Mouse (Mus musculus): ENCODE data around the gene Cfap57. TPM values are rescaled to one million over a fixed set of nuclear protein-coding genes. Genes with fewer than 3 reads are reported as not detected.
A peak's percentile ranks its signal among the peaks of the same experiment; 100 is the strongest.

Gene Cfap57
- total and polyA plus RNA-seq, 3 experiments: not detected

GRCm38 (mm10) chr4:118544441-118545127 is 76.0 kb downstream of the Cfap57 start:
- no peaks in the 10 kb centered on the region for H3K79me2 ChIP-seq (replicated peaks; ENCODE audit: control insufficient read depth, extremely low read depth, insufficient read depth, poor library complexity, severe bottlenecking)
- H3K4me3 ChIP-seq (replicated peaks in 1 of 3; ENCODE audit: low read depth in 2 of 3, low read length in 2 of 3, poor library complexity in 1 of 3): no peak overlapping the region
- in situ Hi-C loops (cut with MboI; ENCODE audit: low pct_ligation_motif_present, low pct_unique_long_range_greater_than_20kb, low sequenced_read_pairs) (loop anchor here (10.0 kb wide), 1 partner anchor 60 kb away; no protein-coding TSS in a partner anchor), dilution Hi-C loops (cut with MboI; ENCODE audit: extremely low pct_ligation_motif_present, extremely low pct_unique_long_range_greater_than_20kb, low sequenced_read_pairs) (no loop called here)
- no peaks in the 10 kb centered on the region for H3K9me3 ChIP-seq (replicated peaks; ENCODE audit: low read length)
- no peak overlapping the region for H3K27ac ChIP-seq (ENCODE audit: insufficient read depth, low read depth)
- no peak overlapping the region for H3K9ac ChIP-seq (ENCODE audit: insufficient read depth, low read depth)
- no peak for TF ChIP-seq BHLHE40 (IDR thresholded peaks at IDR 0.05; ENCODE audit: low read depth, low read length)
- TF ChIP-seq ZNF384 (IDR thresholded peaks at IDR 0.05; ENCODE audit: low read depth, low read length): no peak
- TF ChIP-seq NELFE (IDR thresholded peaks at IDR 0.05; ENCODE audit: low read depth, low read length): no peak
- no peak for TF ChIP-seq E2F4 (IDR thresholded peaks at IDR 0.05; ENCODE audit: insufficient replicate concordance, low read depth, low read length)
- no peak for TF ChIP-seq GABPA (IDR thresholded peaks at IDR 0.05; ENCODE audit: insufficient replicate concordance, low read depth, low read length)
- TF ChIP-seq CHD2 (IDR thresholded peaks at IDR 0.05; ENCODE audit: low read length): no peak
- no peak for TF ChIP-seq SMC3 (IDR thresholded peaks at IDR 0.05; ENCODE audit: low read depth, low read length)
- no peak for TF ChIP-seq MYC (IDR thresholded peaks at IDR 0.05; ENCODE audit: low read depth, low read length)
- TF ChIP-seq NRF1 (IDR thresholded peaks at IDR 0.05; ENCODE audit: low read depth, low read length): no peak
- no peak for TF ChIP-seq SIN3A (IDR thresholded peaks at IDR 0.05; ENCODE audit: low read length)
- TF ChIP-seq UBTF (IDR thresholded peaks at IDR 0.05; ENCODE audit: low read depth, low read length): no peak
- TF ChIP-seq HCFC1 (IDR thresholded peaks at IDR 0.05; ENCODE audit: low read depth, low read length): no peak
- TF ChIP-seq RCOR1 (conservative IDR thresholded peaks at IDR 0.05; ENCODE audit: low read depth, low read length): no peak
- no peak for TF ChIP-seq MAFK (IDR thresholded peaks at IDR 0.05; ENCODE audit: insufficient replicate concordance, low read length)
- DNase-seq (ENCODE audit: extremely low read depth): no peak
- no peak overlapping the region for H3K4me2 ChIP-seq (ENCODE audit: insufficient read depth, low read depth, poor library complexity, severe bottlenecking)
- no peaks in the 10 kb centered on the region for H3K4me1 ChIP-seq (ENCODE audit: control insufficient read depth in 1 of 2, insufficient read depth in 2 of 2)
- H3K36me3 ChIP-seq (replicated peaks in 1 of 2; ENCODE audit: control insufficient read depth in 1 of 2, insufficient read depth in 1 of 2, low read length in 1 of 2): no peaks in the 10 kb centered on the region
- peaks cover 80% of the 10 kb centered on the region for H3K27me3 ChIP-seq (replicated peaks)

GRCm38 (mm10) chr4:118543592-118544260 is 76.9 kb downstream of the Cfap57 start, which contains the start of gene Tmem125:
TSS of gene Tmem125 (minus strand) at chr4:118544044.
- no peaks in the 10 kb centered on the region for H3K36me3 ChIP-seq (replicated peaks in 1 of 2; ENCODE audit: control insufficient read depth in 1 of 2, insufficient read depth in 1 of 2, low read length in 1 of 2)
- no peak for DNase-seq (ENCODE audit: extremely low read depth)

More at GRCm38 (mm10) chr4:118543592-118544260, 76.9 kb downstream of the Cfap57 start, which contains the start of gene Tmem125:
- Histone ChIP-seq H3K27ac (ENCODE audit: insufficient read depth, low read depth) (no peak within 1 kb of the TSS), H3K4me2 (ENCODE audit: insufficient read depth, low read depth, poor library complexity, severe bottlenecking) (peak within 1 kb of the TSS; percentile 59), H3K9me3 (replicated peaks; ENCODE audit: low read length) (no peaks in the 10 kb centered on the region), H3K9ac (ENCODE audit: insufficient read depth, low read depth) (no peak within 1 kb of the TSS), H3K27me3 (replicated peaks) (peaks cover 80% of the 10 kb centered on the region), H3K4me3 (replicated peaks in 1 of 3; ENCODE audit: low read depth in 2 of 3, low read length in 2 of 3, poor library complexity in 1 of 3) (peak within 1 kb of the TSS in 1 of 3 experiments; percentile 14), H3K79me2 (replicated peaks; ENCODE audit: control insufficient read depth, extremely low read depth, insufficient read depth, poor library complexity, severe bottlenecking) (no peaks in the 10 kb centered on the region), H3K4me1 (ENCODE audit: control insufficient read depth in 1 of 2, insufficient read depth in 2 of 2) (no peaks in the 10 kb centered on the region)
- no peak for TF ChIP-seq ZMIZ1 (IDR thresholded peaks at IDR 0.05; ENCODE audit: low read depth, low read length)
- no peak for TF ChIP-seq SMC3 (IDR thresholded peaks at IDR 0.05; ENCODE audit: low read depth, low read length)
- no peak for TF ChIP-seq RCOR1 (conservative IDR thresholded peaks at IDR 0.05; ENCODE audit: low read depth, low read length)
- in situ Hi-C loops (cut with MboI; ENCODE audit: low pct_ligation_motif_present, low pct_unique_long_range_greater_than_20kb, low sequenced_read_pairs) (loop anchor here (10.0 kb wide), 1 partner anchor 59 kb away; no protein-coding TSS in a partner anchor), dilution Hi-C loops (cut with MboI; ENCODE audit: extremely low pct_ligation_motif_present, extremely low pct_unique_long_range_greater_than_20kb, low sequenced_read_pairs) (no loop called here)
